Mouse (Mus musculus) left cerebral cortex, adult 9 months (tissue): ENCODE measurements around the gene Vps13d.

ENCODE experiments used
- DNase-seq, 2 experiments: peaks; one replicate each; pipeline ENCODE4 v3.0.0; 2022; ENCODE audit warnings: low spot score in 2 of 2

Gene Vps13d

DNA sequence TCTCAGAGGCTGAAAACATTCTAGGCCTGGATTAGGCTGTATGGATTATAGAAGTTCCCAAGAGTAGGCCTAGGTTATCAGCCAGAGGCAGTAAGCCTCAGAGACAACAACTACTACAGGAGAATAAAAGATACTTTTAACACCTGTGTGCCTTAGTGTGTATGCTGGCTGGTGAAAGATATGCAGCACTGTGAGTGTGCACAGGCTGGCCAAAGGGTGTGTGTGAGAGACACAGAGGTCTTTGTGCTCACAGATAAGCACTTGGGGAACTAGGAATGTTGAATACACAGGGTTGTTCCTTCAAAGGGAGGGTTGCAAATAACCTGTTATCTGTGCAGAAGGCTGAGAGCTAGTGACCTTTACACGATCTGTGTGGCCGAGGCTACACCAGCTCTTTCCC, 115.5 kb downstream of the Vps13d start:
- no peak for DNase-seq

- no peak for DNase-seq
Measured at GRCm38 (mm10) chr4:145074276-145074675, 120.5 kb downstream of the Vps13d start.

- DNase-seq, result no peak
Measured at GRCm38 (mm10) chr4:145073728-145074127, 121.1 kb downstream of the Vps13d start.

- DNase-seq, result no peak
Measured at GRCm38 (mm10) chr4:145071942-145072341, 122.9 kb downstream of the Vps13d start.

DNA sequence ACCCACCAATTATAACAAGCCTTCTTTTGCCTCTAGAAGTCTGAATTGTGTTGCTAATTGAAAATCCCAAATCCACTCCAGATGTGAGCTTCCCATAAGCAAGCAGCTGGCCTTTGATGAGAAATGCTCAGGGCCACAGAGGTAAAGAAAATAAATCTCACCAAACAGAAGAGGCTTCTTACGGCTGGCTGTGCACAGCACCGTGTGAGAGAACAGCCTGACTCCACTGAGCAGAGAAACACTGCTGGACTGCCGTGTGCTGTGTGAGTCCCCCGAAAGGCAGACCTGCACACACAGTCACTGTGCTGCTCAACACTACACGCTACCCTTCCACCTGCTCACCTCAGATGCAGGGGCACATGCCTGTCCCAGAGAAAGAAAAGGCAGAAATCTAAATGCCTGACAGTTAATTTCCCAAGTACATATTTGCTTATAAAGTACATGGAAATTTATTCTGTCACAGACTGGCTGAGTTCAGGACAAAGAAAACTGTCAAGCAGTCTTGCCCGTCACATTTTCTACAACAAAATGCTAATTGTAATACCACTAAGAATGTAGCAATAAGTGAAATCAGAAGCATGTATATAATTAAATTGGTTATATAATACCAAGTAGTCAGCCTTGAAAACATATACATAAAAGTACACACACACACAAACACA, 127.7 kb downstream of the Vps13d start:
- no peak for DNase-seq

DNA sequence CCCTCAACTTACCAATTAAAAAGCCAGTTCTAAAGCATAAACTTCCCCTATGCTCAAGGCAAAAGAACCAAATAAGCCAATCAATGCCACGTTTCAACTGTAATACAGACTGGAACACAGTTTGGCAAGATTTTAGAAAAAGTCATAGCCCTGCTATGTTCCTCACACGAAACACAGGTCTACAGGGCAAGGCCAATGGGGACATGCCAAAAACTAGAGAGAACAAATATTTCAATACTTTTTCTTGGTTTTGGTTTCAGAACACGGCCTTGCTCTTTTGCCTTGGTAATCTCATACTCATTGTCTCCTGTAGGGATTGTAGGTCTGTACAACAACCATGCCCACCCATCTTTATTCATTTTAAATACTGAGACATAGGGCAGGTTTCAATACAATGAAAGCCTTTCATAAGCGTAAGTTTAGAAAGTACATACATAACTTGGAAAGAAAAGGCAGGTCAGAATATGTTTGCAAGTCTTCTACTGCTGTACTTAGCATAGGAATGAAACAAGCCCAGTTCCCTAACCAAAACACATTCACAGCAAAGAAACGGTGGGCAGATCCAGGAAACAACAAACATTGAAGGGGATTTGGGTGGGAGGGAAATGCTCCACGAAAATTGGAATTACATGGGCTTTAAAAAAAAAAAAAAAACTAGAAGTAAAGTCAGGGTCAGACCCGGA, 128.3 kb downstream of the Vps13d start:
- DNase-seq, result no peak

GRCm38 (mm10) chr4:145058749-145059442, 135.9 kb downstream of the Vps13d start:
- no peak for DNase-seq

GRCm38 (mm10) chr4:145056346-145056745, 138.5 kb downstream of the Vps13d start:
- no peak for DNase-seq

DNA sequence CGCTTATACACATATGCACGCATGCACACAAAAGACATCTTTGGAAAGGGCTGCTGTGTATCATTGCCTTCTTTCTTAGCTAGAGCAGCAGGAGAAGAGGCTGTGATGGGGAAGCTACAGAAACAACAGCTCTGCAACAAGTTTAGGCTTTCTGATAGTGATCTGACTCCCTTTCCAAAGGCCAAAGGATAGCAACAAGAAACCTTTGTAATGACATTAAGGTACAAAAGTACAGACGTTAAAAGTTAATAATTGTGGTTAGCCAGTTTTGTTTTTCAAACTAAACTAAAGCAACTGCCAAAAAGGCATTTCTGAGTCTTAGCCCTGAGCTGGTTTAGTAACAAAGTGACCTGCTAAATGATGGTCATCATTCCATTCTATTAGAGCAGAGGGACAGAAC, 139.0 kb downstream of the Vps13d start:
- no peak for DNase-seq

- DNase-seq, result no peak
Measured at GRCm38 (mm10) chr4:145054369-145054768, 140.4 kb downstream of the Vps13d start.

DNA sequence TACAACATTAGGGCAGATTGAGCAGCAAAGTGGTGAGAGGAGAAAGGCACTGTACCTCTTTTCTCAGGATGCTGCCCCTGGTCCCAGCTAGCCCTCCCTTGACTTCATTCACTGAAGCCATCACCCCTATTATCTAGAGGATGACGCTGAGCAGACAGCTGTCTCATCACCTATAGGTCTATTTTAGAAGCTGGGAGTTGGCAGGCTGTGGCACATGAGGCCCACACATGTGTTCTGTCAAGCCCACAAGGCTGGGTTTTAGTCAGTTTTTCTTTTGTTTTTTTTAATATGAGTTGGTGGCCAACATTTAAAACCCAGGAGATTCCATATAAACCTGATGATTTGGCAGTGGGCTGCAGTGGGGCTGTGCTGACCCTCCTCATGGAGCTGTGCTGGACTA, 142.1 kb downstream of the Vps13d start:
- peak; percentile 30 to 56 for DNase-seq

DNA sequence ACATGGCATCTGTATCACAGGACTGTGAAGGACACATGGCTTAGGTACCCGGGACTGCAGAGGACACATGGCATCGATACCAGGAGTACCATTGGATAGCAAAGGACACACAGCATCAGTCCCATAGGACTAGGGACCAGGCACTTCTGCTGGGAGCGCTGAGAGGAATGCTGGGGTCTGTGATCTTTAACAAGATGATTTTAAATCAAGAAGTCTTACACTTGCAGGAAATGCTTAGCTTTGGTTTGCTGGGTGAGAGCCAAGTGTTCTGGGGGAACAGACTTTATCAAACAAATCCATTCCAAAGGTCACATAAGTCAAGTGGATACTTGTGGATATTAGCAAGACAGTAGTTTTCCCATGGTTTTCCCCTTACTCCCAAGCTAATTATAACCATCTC, 142.5 kb downstream of the Vps13d start:
- DNase-seq, result no peak

DNA sequence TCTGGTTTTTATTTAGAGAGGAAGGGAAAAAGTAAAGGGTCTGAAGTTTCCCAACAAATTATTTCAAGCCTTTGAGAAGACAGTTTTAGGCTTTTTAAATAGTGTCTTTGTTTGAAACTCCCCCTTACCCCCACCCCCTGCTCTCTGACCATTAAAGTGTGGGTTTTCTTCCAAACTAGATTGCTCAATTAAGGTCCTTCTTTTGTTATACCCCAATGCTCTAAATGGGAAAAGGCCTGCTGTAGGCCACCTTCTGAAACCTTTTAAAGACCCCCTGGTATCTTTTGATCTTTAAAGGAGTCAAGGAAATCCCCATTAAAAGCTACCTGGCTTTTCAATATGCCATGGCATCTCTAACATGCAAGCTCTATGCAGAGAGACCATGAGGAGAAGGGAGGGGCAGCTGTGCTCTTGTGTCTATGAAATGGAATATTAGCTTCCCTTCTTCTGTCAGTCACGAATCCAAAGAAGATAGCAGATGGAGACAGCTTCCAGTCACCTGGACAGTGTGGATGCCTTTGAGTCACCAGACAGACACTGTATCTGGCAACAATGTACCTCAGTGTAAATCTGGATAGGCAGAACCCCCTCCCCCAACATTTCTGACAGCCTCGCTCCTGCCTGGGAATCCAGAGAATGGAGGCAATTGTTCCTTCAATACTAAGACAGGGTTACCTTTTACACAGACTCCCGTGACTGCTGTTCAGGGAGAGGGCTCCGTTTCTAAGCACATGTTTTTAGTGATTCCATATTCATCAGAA, 143.4 kb downstream of the Vps13d start:
- no peak for DNase-seq

GRCm38 (mm10) chr4:145050518-145051208, 144.1 kb downstream of the Vps13d start:
- no peak for DNase-seq

DNA sequence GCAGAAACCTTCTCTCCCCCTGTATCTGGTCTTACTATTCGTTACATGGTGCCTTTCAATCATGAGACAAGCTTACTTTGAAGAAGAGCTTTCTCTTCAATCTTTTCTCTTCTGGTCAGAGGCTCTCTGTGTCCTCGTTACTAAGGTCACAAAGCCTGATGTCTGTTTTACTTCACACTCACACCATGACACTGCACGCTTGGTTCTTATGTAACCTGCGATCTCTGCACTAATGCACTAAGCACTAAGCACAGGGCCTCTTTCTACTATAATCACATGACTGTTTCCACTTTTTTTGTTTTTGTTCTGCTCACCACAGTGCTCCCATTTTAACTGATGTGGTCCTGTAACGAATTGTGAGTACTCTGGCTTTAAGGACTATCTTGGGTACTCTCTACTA, 146.8 kb downstream of the Vps13d start:
- DNase-seq, result no peak

DNA sequence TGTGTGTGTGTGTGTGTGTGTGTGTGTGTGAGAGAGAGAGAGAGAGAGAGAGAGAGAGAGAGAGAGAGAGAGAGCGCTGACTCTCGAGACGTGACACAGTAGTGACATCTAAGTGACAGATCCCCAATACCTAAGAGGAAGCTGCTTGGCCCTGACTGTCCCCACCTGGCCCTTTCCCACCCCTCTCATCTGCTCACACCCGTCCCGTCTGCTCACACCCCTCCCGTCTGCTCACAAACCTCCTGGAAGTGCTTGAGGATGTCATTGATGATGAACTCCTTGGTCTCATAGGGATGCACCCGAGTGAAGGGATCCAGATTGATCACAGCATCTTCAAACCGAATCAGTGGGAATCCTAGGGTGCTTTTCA, 148.8 kb downstream of the Vps13d start:
- DNase-seq, result no peak

DNA sequence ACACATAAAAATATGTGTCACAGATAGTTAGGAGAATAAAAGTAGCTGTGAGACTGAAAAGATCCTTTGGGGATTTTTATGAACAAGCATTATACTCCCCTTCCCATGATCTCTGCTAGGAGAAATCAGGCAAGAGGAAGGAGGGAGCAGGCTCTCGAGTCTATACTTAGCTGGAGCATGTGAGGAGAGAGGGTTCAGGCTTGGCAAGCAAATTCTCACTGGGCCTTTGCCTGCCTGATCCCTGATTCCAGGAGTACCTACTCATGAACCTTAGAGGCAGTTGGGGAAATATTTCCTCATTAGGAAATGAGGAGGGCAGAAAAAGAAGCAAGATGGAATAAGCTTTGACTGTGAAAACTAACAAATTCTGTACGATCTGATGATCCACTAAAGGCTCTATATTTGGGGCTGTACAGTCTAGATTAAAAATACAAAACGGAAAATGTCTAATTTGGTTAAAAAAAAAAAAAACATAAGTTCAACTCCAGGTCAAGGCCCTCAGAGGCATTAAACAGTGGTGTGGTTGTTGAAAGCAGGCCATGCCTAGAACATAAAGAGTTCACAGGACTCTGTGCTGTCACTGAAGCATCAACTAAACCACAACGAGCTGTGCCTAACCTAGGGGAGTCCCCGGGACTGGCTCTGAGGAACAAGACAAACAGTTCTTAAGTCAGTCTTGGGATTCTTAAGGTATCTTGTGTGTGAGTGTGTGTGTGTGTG, 149.3 kb downstream of the Vps13d start:
- no peak for DNase-seq

DNA sequence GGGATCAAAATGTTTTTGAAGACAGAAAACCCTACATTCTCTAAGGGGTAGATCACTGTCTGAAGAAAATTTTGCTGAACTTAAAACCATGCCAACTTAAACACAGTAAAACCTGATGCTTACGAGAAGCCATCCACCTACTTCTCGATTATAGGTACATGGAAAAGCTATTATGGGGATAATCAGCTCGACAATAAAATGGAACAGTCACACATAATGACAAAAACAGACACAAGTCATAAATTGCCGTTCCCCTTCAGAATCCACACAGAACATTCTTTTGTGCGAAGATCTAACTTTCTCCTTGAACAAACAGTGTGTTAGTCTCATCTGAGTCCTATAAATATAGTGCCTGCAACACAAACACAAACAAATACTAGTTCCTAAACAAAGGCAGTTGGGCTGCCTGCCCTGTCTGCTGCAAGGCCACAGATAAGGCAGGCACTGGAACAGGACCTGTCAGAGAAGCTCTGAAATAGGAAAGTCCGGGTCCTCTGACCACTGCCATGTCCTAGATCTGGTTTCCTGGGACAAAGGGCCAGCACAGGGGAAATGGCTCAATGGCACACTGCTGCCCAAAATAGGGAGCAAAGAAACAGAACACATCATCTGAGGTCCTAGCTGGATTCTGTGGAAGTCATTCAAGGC, 153.5 kb downstream of the Vps13d start:
- no peak for DNase-seq

DNA sequence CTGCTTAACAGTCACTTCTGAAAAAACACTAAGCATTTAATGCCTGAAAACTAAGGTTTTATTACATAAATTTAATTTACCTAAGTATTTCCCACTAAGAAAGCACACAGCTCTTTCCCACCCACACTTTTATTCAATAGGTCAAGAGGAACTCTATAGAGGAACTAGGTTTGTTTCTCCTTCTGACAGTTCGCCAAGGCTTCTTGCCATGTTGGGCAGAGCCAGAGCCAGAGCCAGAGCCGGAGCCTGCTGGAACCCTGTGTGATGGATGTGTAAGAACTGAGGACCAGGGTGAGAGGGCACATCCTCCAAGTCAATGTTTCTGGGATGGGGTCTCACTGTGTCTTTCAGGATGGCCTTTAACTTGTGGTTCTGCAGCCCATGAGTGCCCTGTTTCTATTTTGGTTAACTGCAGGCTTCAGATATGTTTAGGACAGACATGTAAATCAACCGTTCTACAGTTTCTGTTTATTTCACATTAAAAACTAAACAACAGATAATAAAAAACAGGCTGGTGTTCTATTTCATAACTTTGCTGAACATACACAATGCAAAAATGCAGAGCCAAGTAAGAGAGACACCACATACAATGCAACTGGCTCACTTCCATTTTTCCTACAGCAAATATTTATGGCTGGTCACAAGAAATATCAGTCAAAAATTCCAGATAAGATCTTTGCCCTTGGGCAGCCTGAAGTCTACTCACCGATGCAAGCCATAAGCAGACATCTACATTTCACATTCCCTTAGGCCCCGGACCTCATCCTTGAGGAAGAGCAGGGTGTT, 157.0 kb downstream of the Vps13d start:
- DNase-seq, result no peak

DNA sequence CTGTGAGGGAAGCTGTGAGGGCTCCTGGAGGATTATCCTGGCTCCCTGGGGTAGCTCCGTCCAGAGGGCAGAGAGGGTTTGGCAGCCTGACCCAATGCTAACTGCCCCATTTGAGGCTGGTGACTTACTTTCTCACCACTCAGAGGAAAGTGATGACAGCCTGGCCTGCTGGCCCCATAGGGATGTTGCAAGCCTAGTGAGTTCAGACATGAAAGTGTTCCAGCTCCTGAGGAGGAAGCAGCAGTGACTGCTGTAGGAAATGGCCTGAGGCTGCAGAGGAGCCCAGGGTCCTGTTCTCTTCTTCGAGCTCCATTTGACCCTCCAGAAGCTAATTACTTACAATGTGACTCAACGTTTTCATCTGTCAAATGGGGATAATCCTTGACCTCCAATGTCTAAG, 157.8 kb downstream of the Vps13d start:
- no peak for DNase-seq
